Mouse (Mus musculus) hindbrain, embryonic 11.5 days (tissue): Measurements from ENCODE around the gene Olfr1255. TPM values are rescaled to one million over a fixed set of nuclear protein-coding genes. Genes with fewer than 3 reads are reported as not detected.

Experiments used
- polyA plus RNA-seq: library from polyadenylated mRNA; unstranded; fragments of >200 nt; fragmentation: Nextera tagmentation; extraction: Ambion mirVana; gene quantifications from 2 replicates; pipeline ENCODE4 v1.2.1, GENCODE M21; 2014

The Olfr1255 gene
- polyA plus RNA-seq, 1 experiment from 2014 or later: not detected

Other genes starting within 250 kb of the Olfr1255 start
- not detected in 2 replicates for gene Olfr1245, start 233.6 kb upstream of the Olfr1255 start, polyA plus RNA-seq
- gene Olfr1246, start 218.9 kb upstream of the Olfr1255 start, polyA plus RNA-seq: not detected in 2 replicates
- not detected in 2 replicates for gene Olfr1247, start 197.9 kb upstream of the Olfr1255 start, polyA plus RNA-seq
- gene Olfr1248, start 193.8 kb upstream of the Olfr1255 start, polyA plus RNA-seq: not detected in 2 replicates
- not detected in 2 replicates for gene Olfr1249, start 177.1 kb upstream of the Olfr1255 start, polyA plus RNA-seq
- gene Olfr1250, start 150.6 kb upstream of the Olfr1255 start, polyA plus RNA-seq: not detected in 2 replicates
- not detected in 2 replicates for gene Olfr1251, start 140.1 kb upstream of the Olfr1255 start, polyA plus RNA-seq
- gene Olfr1252, start 87.0 kb upstream of the Olfr1255 start, polyA plus RNA-seq: not detected in 2 replicates
- gene Olfr1253, start 55.0 kb upstream of the Olfr1255 start, polyA plus RNA-seq: not detected in 2 replicates
- not detected in 2 replicates for gene Olfr1254, start 18.4 kb upstream of the Olfr1255 start, polyA plus RNA-seq
- gene Olfr1256, start 29.5 kb downstream of the Olfr1255 start, polyA plus RNA-seq: not detected in 2 replicates
- gene Olfr48, start 36.2 kb downstream of the Olfr1255 start, polyA plus RNA-seq: not detected in 2 replicates
- gene Olfr1257, start 66.4 kb downstream of the Olfr1255 start, polyA plus RNA-seq: not detected in 2 replicates
- gene Olfr1258, start 115.3 kb downstream of the Olfr1255 start, polyA plus RNA-seq: not detected in 2 replicates
- not detected in 2 replicates for gene Olfr1259, start 136.6 kb downstream of the Olfr1255 start, polyA plus RNA-seq
- gene Olfr1260, start 162.3 kb downstream of the Olfr1255 start, polyA plus RNA-seq: not detected in 2 replicates
- gene Olfr1261, start 179.2 kb downstream of the Olfr1255 start, polyA plus RNA-seq: not detected in 2 replicates
- not detected in 2 replicates for gene Olfr1262, start 188.1 kb downstream of the Olfr1255 start, polyA plus RNA-seq
- gene Olfr1263, start 200.1 kb downstream of the Olfr1255 start, polyA plus RNA-seq: not detected in 2 replicates
- gene Olfr1264, start 213.5 kb downstream of the Olfr1255 start, polyA plus RNA-seq: not detected in 2 replicates
- gene Olfr1265, start 223.3 kb downstream of the Olfr1255 start, polyA plus RNA-seq: not detected in 2 replicates